Comparison of ENCODE assay signal across 19 mouse cellular contexts in genomic region chr13:83633155-83633554, GRCm38 (mm10).
"Had no signal": no experiment of that assay in that cellular context is flagged by ENCODE, and none has a peak within 500 bp of the region (broad histone marks: within the 10 kb centered on the region; RNA-seq: fewer than 3 reads in every experiment).

No protein-coding gene starts in this region.

- H3K4me2 ChIP-seq: kidney, embryonic 15.5 days; liver, embryonic 11.5 days; lung, embryonic 15.5 days; midbrain, embryonic 12.5 days; midbrain, embryonic 15.5 days; stomach, embryonic 15.5 days had no signal

- H3K9ac ChIP-seq: kidney, embryonic 15.5 days; liver, embryonic 14.5 days; lung, embryonic 15.5 days; midbrain, embryonic 12.5 days; midbrain, embryonic 15.5 days; stomach, embryonic 15.5 days had no signal

- H3K4me1 ChIP-seq: kidney, embryonic 15.5 days; lung, embryonic 15.5 days; midbrain, embryonic 15.5 days; stomach, embryonic 15.5 days had no signal

- H3K27ac ChIP-seq: kidney, embryonic 15.5 days; liver, embryonic 14.5 days; lung, embryonic 15.5 days; midbrain, embryonic 12.5 days; midbrain, embryonic 15.5 days; stomach, embryonic 15.5 days had no signal

- DNase-seq: kidney, adult 11 months; kidney, adult 8-10 months; kidney, postnatal 10 days; kidney, postnatal 4 days; lung, adult 18-20 months; lung, postnatal 10 days; lung, postnatal 36 days; right cerebral cortex, adult 18-20 months; right cerebral cortex, postnatal 14 days; right cerebral cortex, postnatal 4 days; thymus, postnatal 25 days had no signal

- H3K27me3 ChIP-seq: kidney, embryonic 15.5 days; lung, embryonic 15.5 days; midbrain, embryonic 12.5 days; midbrain, embryonic 15.5 days; stomach, embryonic 15.5 days had no signal

- H3K4me3 ChIP-seq: kidney, embryonic 15.5 days; lung, embryonic 15.5 days; midbrain, embryonic 12.5 days; midbrain, embryonic 15.5 days; myocyte; stomach, embryonic 15.5 days had no signal

- ATAC-seq: midbrain, embryonic 15.5 days had no signal

- H3K9me3 ChIP-seq: kidney, embryonic 15.5 days; lung, embryonic 15.5 days; midbrain, embryonic 12.5 days; midbrain, embryonic 15.5 days; stomach, embryonic 15.5 days had no signal

- H3K36me3 ChIP-seq: kidney, embryonic 15.5 days; lung, embryonic 15.5 days; midbrain, embryonic 12.5 days; midbrain, embryonic 15.5 days; stomach, embryonic 15.5 days had no signal
